Mouse (Mus musculus) lung, adult 2 months (tissue): ENCODE data around the gene Selenow.

ENCODE experiments used
- CTCF ChIP-seq: fragments of 200-500 bp; IDR thresholded peaks from 2 replicates; pipeline ENCODE4 v1.5.1; 2011; ENCODE audit warnings: mild to moderate bottlenecking, low read length, control low read depth; ENCODE audit not compliant: insufficient read depth
- POLR2A ChIP-seq: fragments of 200-500 bp; IDR thresholded peaks from 2 replicates; pipeline ENCODE4 v1.6.1; 2011; ENCODE audit warnings: low read depth, mild to moderate bottlenecking, control low read depth, low read length, borderline replicate concordance; ENCODE audit errors: extremely low read depth

DNA sequence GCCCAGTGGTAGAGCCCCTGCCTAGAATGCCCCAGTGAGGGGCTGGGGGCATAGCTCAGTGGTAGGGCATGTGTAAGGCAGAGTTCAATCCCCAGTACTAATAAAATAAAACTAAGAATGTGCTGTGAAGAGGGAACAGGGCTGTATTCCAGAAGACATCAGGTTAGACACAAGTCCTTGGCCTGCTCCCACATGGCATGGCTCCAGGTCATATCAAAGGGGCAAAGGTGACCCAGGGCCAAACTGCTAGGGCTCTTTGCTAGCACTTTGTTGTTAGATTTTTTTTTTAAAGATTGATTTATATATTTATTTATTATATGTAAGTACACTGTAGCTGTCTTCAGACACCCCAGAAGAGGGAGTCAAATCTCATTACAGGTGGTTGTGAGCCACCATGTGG, 3.8 kb downstream of the Selenow start:
- no peak for TF ChIP-seq CTCF
- no peak for TF ChIP-seq POLR2A
